Mouse (Mus musculus): ENCODE measurements around the gene Cyp4f13. TPM values are rescaled to one million over a fixed set of nuclear protein-coding genes. Genes with fewer than 3 reads are reported as not detected.

Gene Cyp4f13
- polyA plus RNA-seq, 1 experiment from 2014 or later: 4.0 TPM

- no peaks in the 10 kb centered on the region for H3K9me3 ChIP-seq (replicated peaks)
- DNase-seq (peak; percentile 16), ATAC-seq (ENCODE audit: low read depth) (no peak)
- no peaks in the 10 kb centered on the region for H3K36me3 ChIP-seq
- 0 out of 2 replicates have a peak, but pooled peaks cover 3% of the 10 kb centered on the region for H3K27me3 ChIP-seq
- no peak overlapping the region for H3K27ac ChIP-seq
- 17% methylated on average over 19 of the region's 19 CpGs for WGBS (ENCODE audit: insufficient replicate concordance)
- no peak overlapping the region for H3K4me3 ChIP-seq (replicated peaks)
- H3K4me1 ChIP-seq (replicated peaks): no peaks in the 10 kb centered on the region
- H3K9ac ChIP-seq: no peak overlapping the region
- H3K4me2 ChIP-seq: 0 out of 2 replicates have a peak overlapping the region, but pooled peaks have one; percentile 27
These were observed 42.0 kb downstream of the Cyp4f13 start for GRCm38 (mm10) chr17:32905239-32905638.

- Histone ChIP-seq H3K27ac (no peak overlapping the region), H3K27me3 (0 out of 2 replicates have a peak, but pooled peaks cover 3% of the 10 kb centered on the region)
These were observed 42.8 kb downstream of the Cyp4f13 start for GRCm38 (mm10) chr17:32904414-32904813.

DNA sequence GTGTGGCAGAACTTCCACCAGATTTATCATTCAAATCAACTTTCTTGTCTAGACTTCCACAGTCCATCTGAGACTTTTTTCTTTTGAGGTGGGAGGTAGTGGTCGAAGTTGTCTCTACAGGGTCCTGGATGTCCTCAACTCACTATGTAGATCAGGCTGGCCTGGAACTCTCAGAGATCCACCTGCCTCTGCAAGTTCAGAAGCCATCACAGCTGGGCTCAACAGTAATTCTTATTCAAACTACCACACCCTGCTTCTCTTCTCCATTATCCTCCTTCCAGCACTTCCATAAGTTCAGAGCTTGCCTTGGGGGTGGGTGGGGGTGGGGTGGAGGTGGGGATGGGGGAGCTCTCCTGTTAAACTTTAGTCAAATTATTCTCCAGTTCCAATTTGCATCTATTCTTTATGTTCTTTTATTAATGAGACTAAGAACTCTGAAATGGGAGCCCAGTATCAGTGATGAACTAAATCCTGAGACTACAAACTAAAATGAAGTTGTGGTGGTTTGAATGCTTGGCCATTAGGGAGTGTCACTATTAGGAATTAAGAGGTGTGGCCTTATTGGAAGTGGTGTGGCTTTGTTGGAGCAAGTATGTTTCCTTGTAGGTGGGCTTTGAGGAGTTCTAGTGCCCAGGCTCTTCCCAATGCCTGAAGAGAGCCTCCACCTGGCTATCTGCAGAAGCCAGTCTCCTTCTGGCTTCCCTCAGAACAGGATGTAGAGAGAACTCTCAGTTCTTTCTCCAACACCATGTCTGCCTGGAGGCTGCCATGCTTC is 45.3 kb downstream of the Cyp4f13 start:
- WGBS (ENCODE audit: insufficient replicate concordance): 30% methylated on average over 1 of the region's 1 CpGs

More at GRCm38 (mm10) chr17:32904414-32904813, 42.8 kb downstream of the Cyp4f13 start:
- ATAC-seq (ENCODE audit: low read depth) (no peak), DNase-seq (no peak)
- Histone ChIP-seq H3K9me3 (replicated peaks) (no peaks in the 10 kb centered on the region), H3K4me2 (no peak overlapping the region), H3K9ac (no peak overlapping the region), H3K4me3 (replicated peaks) (no peak overlapping the region), H3K4me1 (replicated peaks) (no peaks in the 10 kb centered on the region), H3K36me3 (no peaks in the 10 kb centered on the region)
- WGBS (ENCODE audit: insufficient replicate concordance): 38% methylated on average over 2 of the region's 2 CpGs

DNA sequence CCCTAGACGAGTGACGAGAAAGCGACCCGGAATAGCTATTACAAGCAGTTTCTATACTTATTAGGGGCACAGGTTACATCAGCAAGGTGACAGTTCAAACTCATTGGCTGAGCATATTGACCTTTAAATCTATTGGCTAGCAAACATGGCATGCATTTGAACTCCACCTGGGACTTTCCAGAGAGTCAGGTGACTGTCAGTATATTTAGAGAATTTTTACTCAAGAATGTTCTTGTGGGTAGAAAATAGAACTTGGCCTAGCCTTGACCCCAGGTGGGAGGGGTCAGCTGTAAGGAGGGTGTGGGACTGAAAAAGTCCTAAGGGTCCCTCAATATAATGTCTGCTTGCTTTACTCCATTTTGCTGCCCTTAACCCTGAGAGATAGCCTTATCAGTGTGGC is 51.8 kb downstream of the Cyp4f13 start:
- H3K4me3 ChIP-seq (replicated peaks): no peak overlapping the region
- H3K27ac ChIP-seq: no peak overlapping the region
- H3K4me1 ChIP-seq (replicated peaks): peaks cover 8% of the 10 kb centered on the region
- no peaks in the 10 kb centered on the region for H3K9me3 ChIP-seq (replicated peaks)
- no peaks in the 10 kb centered on the region for H3K27me3 ChIP-seq
- H3K9ac ChIP-seq: no peak overlapping the region
- H3K4me2 ChIP-seq: no peak overlapping the region
- DNase-seq: no peak
- H3K36me3 ChIP-seq: no peaks in the 10 kb centered on the region
- no peak for ATAC-seq (ENCODE audit: low read depth)
- 85% methylated on average over 4 of the region's 4 CpGs for WGBS (ENCODE audit: insufficient replicate concordance)

More for the DNA sequence above, 45.3 kb downstream of the Cyp4f13 start:
- H3K9ac ChIP-seq: no peak overlapping the region
- no peaks in the 10 kb centered on the region for H3K36me3 ChIP-seq
- no peak overlapping the region for H3K4me3 ChIP-seq (replicated peaks)
- 0 out of 2 replicates have a peak, but pooled peaks cover 3% of the 10 kb centered on the region for H3K27me3 ChIP-seq
- no peak overlapping the region for H3K4me2 ChIP-seq
- no peaks in the 10 kb centered on the region for H3K4me1 ChIP-seq (replicated peaks)
- H3K27ac ChIP-seq: no peak overlapping the region
- DNase-seq (no peak), ATAC-seq (ENCODE audit: low read depth) (no peak)
- no peaks in the 10 kb centered on the region for H3K9me3 ChIP-seq (replicated peaks)

DNA sequence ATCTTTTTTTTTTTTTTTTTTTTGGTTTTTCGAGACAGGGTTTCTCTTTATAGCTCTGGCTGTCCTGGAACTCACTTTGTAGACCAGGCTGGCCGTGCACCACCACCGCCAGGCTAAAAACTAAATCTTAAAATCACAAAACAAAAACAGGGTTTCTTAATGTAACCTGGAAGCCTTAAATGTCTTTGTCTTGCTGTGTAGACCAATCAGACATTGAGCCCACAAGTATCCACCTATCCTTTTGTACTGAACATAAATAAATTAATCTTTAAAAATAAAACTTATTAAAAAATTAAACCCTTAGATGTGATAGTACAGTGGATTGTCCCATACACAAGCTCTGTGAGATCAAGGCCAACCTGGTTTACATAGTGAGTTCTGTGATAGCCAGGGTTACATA is 53.3 kb downstream of the Cyp4f13 start:
- no peaks in the 10 kb centered on the region for H3K36me3 ChIP-seq
- H3K4me1 ChIP-seq (replicated peaks): peaks cover 19% of the 10 kb centered on the region
- no peak overlapping the region for H3K9ac ChIP-seq
- H3K4me3 ChIP-seq (replicated peaks): no peak overlapping the region
- no peaks in the 10 kb centered on the region for H3K27me3 ChIP-seq
- ATAC-seq (ENCODE audit: low read depth): no peak
- 50% methylated on average over 3 of the region's 3 CpGs for WGBS (ENCODE audit: insufficient replicate concordance)
- no peak overlapping the region for H3K27ac ChIP-seq
- H3K9me3 ChIP-seq (replicated peaks): no peaks in the 10 kb centered on the region
- H3K4me2 ChIP-seq: no peak overlapping the region
- no peak for DNase-seq

- Histone ChIP-seq H3K27me3 (no peaks in the 10 kb centered on the region), H3K4me3 (replicated peaks) (peak within 1 kb of the TSS; percentile 80), H3K36me3 (no peaks in the 10 kb centered on the region), H3K27ac (peak within 1 kb of the TSS; percentile 40; the same call in 1 of the 2 replicates), H3K9me3 (replicated peaks) (no peaks in the 10 kb centered on the region), H3K4me2 (peak within 1 kb of the TSS; percentile 79), H3K9ac (peak within 1 kb of the TSS; percentile 79), H3K4me1 (replicated peaks) (peaks cover 19% of the 10 kb centered on the region)
- DNase-seq (peak; percentile 74), ATAC-seq (ENCODE audit: low read depth) (peak; percentile 91)
- WGBS (ENCODE audit: insufficient replicate concordance): 14% methylated on average over 33 of the region's 33 CpGs
These were observed 55.7 kb downstream of the Cyp4f13 start, which contains the start of gene Zfp870 for GRCm38 (mm10) chr17:32891239-32892180. TSS of gene Zfp870 (minus strand) at chr17:32891642.

GRCm38 (mm10) chr17:32890852-32891238 is 56.4 kb downstream of the Cyp4f13 start:
- Histone ChIP-seq H3K36me3 (no peaks in the 10 kb centered on the region), H3K27me3 (no peaks in the 10 kb centered on the region), H3K9ac (peak overlapping the region; percentile 79), H3K4me2 (peak overlapping the region; percentile 79), H3K27ac (peak overlapping the region; percentile 40; the same call in 1 of the 2 replicates), H3K9me3 (replicated peaks) (no peaks in the 10 kb centered on the region), H3K4me1 (replicated peaks) (peaks cover 19% of the 10 kb centered on the region), H3K4me3 (replicated peaks) (peak overlapping the region; percentile 80)
- ATAC-seq (ENCODE audit: low read depth): peak; percentile 49
- WGBS (ENCODE audit: insufficient replicate concordance): 4% methylated on average over 11 of the region's 11 CpGs
- no peak for DNase-seq

- no peak overlapping the region for H3K4me3 ChIP-seq (replicated peaks)
- H3K36me3 ChIP-seq: 0 out of 2 replicates have a peak, but pooled peaks cover 7% of the 10 kb centered on the region
- H3K27ac ChIP-seq: no peak overlapping the region
- no peak overlapping the region for H3K9ac ChIP-seq
- WGBS (ENCODE audit: insufficient replicate concordance): 80% methylated on average over 6 of the region's 6 CpGs
- no peaks in the 10 kb centered on the region for H3K9me3 ChIP-seq (replicated peaks)
- no peaks in the 10 kb centered on the region for H3K27me3 ChIP-seq
- ATAC-seq (ENCODE audit: low read depth) (no peak), DNase-seq (no peak)
- H3K4me2 ChIP-seq: no peak overlapping the region
- H3K4me1 ChIP-seq (replicated peaks): peaks cover 19% of the 10 kb centered on the region
These were observed 57.6 kb downstream of the Cyp4f13 start for GRCm38 (mm10) chr17:32889611-32890010.

DNA sequence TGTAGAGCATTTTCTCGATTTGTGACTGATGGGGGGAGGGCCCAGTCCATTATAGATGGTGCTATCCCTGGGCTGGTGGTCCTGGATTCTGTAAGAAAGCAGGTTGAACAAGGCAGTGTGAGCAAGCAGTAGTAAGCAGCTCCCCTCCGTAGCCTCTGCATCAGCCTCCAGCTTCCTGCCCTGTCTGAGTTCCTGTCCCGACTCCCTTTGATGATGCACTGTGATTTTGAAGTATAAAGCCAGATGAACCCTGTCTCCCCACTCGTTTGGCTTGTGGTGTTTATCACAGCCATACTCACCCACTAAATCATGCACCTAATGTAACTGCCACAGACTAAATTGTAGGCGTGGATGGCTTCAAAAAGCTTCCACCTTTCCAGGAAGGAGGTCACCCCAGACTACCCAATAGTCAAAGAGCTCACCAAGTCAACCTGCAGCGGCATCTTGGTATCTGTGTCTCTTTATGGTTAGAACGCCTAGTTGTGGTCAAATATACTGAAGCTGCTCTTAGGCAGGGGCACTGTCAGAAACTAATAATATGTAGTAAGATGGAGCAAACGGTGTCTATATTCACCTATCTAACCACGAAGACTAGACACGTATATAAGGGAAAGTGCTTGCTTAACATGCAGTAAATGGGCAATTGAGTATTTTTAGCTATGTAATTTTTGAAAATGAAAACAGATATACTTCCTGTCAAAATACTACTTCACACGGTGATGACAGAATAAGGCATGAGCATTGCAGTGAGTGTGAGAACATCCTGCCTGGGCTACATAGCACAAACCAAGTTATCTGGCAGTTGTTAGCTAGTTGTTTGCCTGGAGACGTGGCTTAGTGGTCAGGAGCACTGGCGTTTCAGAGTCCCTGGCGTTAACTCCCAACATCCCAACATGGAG is 66.6 kb downstream of the Cyp4f13 start:
- Histone ChIP-seq H3K4me2 (no peak overlapping the region), H3K36me3 (peaks cover 30% of the 10 kb centered on the region), H3K27ac (no peak overlapping the region), H3K9ac (no peak overlapping the region), H3K4me3 (replicated peaks) (no peak overlapping the region), H3K9me3 (replicated peaks) (no peaks in the 10 kb centered on the region), H3K4me1 (replicated peaks) (no peaks in the 10 kb centered on the region; the same call in 1 of the 2 replicates), H3K27me3 (peaks cover 14% of the 10 kb centered on the region)
- 71% methylated on average over 14 of the region's 14 CpGs for WGBS (ENCODE audit: insufficient replicate concordance)
- ATAC-seq (ENCODE audit: low read depth): no peak
- DNase-seq: no peak

DNA sequence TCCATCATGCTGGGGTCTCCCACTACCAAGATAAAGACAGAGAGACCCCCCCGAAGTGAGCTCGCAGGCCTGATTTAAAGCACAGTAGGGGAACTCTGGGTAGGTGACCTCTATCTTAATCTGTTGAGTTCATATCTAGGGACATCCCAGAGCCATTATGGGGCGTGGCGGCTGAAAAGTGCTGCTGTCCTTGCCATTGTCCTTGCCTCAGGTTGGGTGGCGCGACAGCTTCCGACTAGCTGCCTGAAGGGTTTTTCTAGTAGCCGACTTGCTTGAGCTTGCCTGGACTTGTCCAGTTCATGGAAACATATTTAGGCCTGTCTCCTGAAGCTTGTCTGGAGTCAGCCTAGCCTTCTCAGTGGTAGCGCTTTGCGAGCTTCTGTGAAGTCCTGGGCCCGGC is 68.4 kb downstream of the Cyp4f13 start:
- peaks cover 15% of the 10 kb centered on the region for H3K36me3 ChIP-seq
- DNase-seq (no peak), ATAC-seq (ENCODE audit: low read depth) (no peak)
- H3K4me3 ChIP-seq (replicated peaks): no peak overlapping the region
- 82% methylated on average over 11 of the region's 11 CpGs for WGBS (ENCODE audit: insufficient replicate concordance)
- no peak overlapping the region for H3K9ac ChIP-seq
- H3K27me3 ChIP-seq: peaks cover 14% of the 10 kb centered on the region
- H3K9me3 ChIP-seq (replicated peaks): no peaks in the 10 kb centered on the region
- no peaks in the 10 kb centered on the region; the same call in 1 of the 2 replicates for H3K4me1 ChIP-seq (replicated peaks)
- H3K27ac ChIP-seq: no peak overlapping the region
- H3K4me2 ChIP-seq: no peak overlapping the region

All from liver, embryonic 13.5 days (tissue).